Mouse (Mus musculus) lung, postnatal 0 days (tissue): ENCODE data around the gene Slc25a36.

Source experiments
- CTCF ChIP-seq: IDR thresholded peaks from 2 replicates; pipeline ENCODE4 v1.5.1; 2016; ENCODE audit warnings: antibody characterized with exemption, mild to moderate bottlenecking
- EP300 ChIP-seq: IDR thresholded peaks from 2 replicates; pipeline ENCODE4 v1.6.1; 2016; ENCODE audit warnings: antibody characterized with exemption, mild to moderate bottlenecking, control low read depth

- no peak for TF ChIP-seq CTCF
- no peak for TF ChIP-seq EP300
Observed at GRCm38 (mm10) chr9:97145351-97145750, 34.4 kb upstream of the Slc25a36 start.
